Mouse (Mus musculus) myocyte (in vitro differentiated cells): ENCODE data around the gene Hivep2. TPM values are rescaled to one million over a fixed set of nuclear protein-coding genes. Genes with fewer than 3 reads are reported as not detected.

Experiments
- H3K27me3 ChIP-seq: one replicate; pipeline ENCODE4 v1.6.1; 2011; ENCODE audit not compliant: control insufficient read depth, insufficient read depth, insufficient read length
- H3K36me3 ChIP-seq: one replicate; pipeline ENCODE4 v1.6.1; 2011; ENCODE audit not compliant: control insufficient read depth, insufficient read depth
- H3K4me2 ChIP-seq: one replicate; pipeline ENCODE4 v1.6.1; 2011; ENCODE audit warnings: low read depth, control low read depth
- H3K4me3 ChIP-seq: one replicate; pipeline ENCODE4 v1.5.1; 2011; ENCODE audit warnings: mild to moderate bottlenecking, control low read depth, moderate library complexity
- H3K79me2 ChIP-seq: one replicate; pipeline ENCODE4 v1.6.1; 2011; ENCODE audit not compliant: control insufficient read depth, insufficient read depth
- H3ac ChIP-seq: one replicate; pipeline ENCODE4 v1.6.1; 2011; ENCODE audit not compliant: control insufficient read depth, insufficient read length
- CEBPB ChIP-seq: IDR thresholded peaks from 2 replicates; pipeline ENCODE4 v1.6.1; 2011; ENCODE audit warnings: mild to moderate bottlenecking, moderate library complexity; ENCODE audit not compliant: poor library complexity, insufficient read depth, severe bottlenecking
- E2F4 ChIP-seq: IDR thresholded peaks from one replicate; pipeline ENCODE4 v1.6.1; 2011; ENCODE audit warnings: mild to moderate bottlenecking, control low read depth, moderate library complexity; ENCODE audit not compliant: insufficient read depth
- MAX ChIP-seq: IDR thresholded peaks from one replicate; pipeline ENCODE4 v1.6.1; 2011; ENCODE audit warnings: low read depth, mild to moderate bottlenecking, control low read depth
- MYOD1 ChIP-seq, 3 experiments: IDR thresholded peaks; one replicate each; pipeline ENCODE4 v1.6.1; 2011; ENCODE audit warnings: control low read depth in 2 of 3, low read depth in 2 of 3, mild to moderate bottlenecking in 2 of 3, moderate library complexity in 1 of 3; ENCODE audit not compliant: insufficient read length in 2 of 3, control insufficient read depth in 1 of 3
- MYOG ChIP-seq, 3 experiments: IDR thresholded peaks; one replicate each; pipeline ENCODE4 v1.6.1; 2011; ENCODE audit warnings: control low read depth in 2 of 3, low read depth in 2 of 3, mild to moderate bottlenecking in 2 of 3; ENCODE audit not compliant: insufficient read length in 2 of 3, control insufficient read depth in 1 of 3, insufficient read depth in 1 of 3
- POLR2A ChIP-seq: IDR thresholded peaks from one replicate; pipeline ENCODE4 v1.6.1; 2011; ENCODE audit warnings: low read depth, mild to moderate bottlenecking, control low read depth, moderate library complexity; ENCODE audit not compliant: insufficient read length
- POLR2AphosphoS2 ChIP-seq: IDR thresholded peaks from one replicate; pipeline ENCODE4 v1.6.1; 2011; ENCODE audit warnings: low read depth, control low read depth; ENCODE audit not compliant: insufficient read length
- REST ChIP-seq: IDR thresholded peaks from one replicate; pipeline ENCODE4 v1.6.1; 2011; ENCODE audit warnings: mild to moderate bottlenecking, control low read depth, moderate library complexity; ENCODE audit not compliant: insufficient read depth, insufficient read length
- SRF ChIP-seq: IDR thresholded peaks from one replicate; pipeline ENCODE4 v1.6.1; 2011; ENCODE audit warnings: low read depth; ENCODE audit not compliant: control insufficient read depth, insufficient read length
- TCF12 ChIP-seq: IDR thresholded peaks from one replicate; pipeline ENCODE4 v1.6.1; 2011; ENCODE audit warnings: mild to moderate bottlenecking, control low read depth; ENCODE audit not compliant: poor library complexity, insufficient read depth, severe bottlenecking
- TCF3 ChIP-seq: IDR thresholded peaks from one replicate; pipeline ENCODE4 v1.6.1; 2011; ENCODE audit warnings: low read depth, control low read depth; ENCODE audit not compliant: insufficient read length
- USF1 ChIP-seq: IDR thresholded peaks from one replicate; pipeline ENCODE4 v1.6.1; 2011; ENCODE audit warnings: low read depth, mild to moderate bottlenecking, control low read depth, moderate library complexity
- polyA plus RNA-seq: library from polyadenylated mRNA; unstranded; fragments of >200 nt; fragmentation: generic; extraction: Trizol; gene quantifications from one replicate; pipeline ENCODE4 v1.2.1, GENCODE M21; 2012; ENCODE audit warnings: missing spikeins

Gene Hivep2
- polyA plus RNA-seq, 1 experiment: 9.6 TPM

- Histone ChIP-seq H3ac (no peak overlapping the region), H3K4me3 (no peak overlapping the region), H3K27me3 (no peaks in the 10 kb centered on the region), H3K4me2 (no peak overlapping the region), H3K79me2 (peaks cover 44% of the 10 kb centered on the region), H3K36me3 (no peaks in the 10 kb centered on the region)
- no peak for TF ChIP-seq MAX
- no peak for TF ChIP-seq POLR2A
- TF ChIP-seq USF1: no peak
- no peak for TF ChIP-seq TCF3
- TF ChIP-seq SRF: no peak
- no peak for TF ChIP-seq CEBPB
- no peak for TF ChIP-seq REST
- TF ChIP-seq MYOG (IDR thresholded peaks at IDR 0.05; ENCODE audit: control insufficient read depth in 1 of 3, insufficient read depth in 1 of 3, insufficient read length in 2 of 3, low read depth in 2 of 3): no peak
- no peak for TF ChIP-seq MYOD1 (IDR thresholded peaks at IDR 0.05; ENCODE audit: control insufficient read depth in 1 of 3, insufficient read length in 2 of 3, low read depth in 2 of 3)
These were observed 92.1 kb downstream of the Hivep2 start for GRCm38 (mm10) chr10:14057841-14058605.

GRCm38 (mm10) chr10:14058742-14059141 is 92.9 kb downstream of the Hivep2 start:
- peaks cover 51% of the 10 kb centered on the region for H3K79me2 ChIP-seq
- no peak for TF ChIP-seq TCF3
- TF ChIP-seq MAX: no peak
- TF ChIP-seq TCF12: no peak
- no peak for TF ChIP-seq E2F4
- no peak for TF ChIP-seq USF1
- TF ChIP-seq CEBPB: no peak
- H3K4me3 ChIP-seq: no peak overlapping the region
- H3K4me2 ChIP-seq: no peak overlapping the region
- H3ac ChIP-seq: no peak overlapping the region
- no peaks in the 10 kb centered on the region for H3K36me3 ChIP-seq
- H3K27me3 ChIP-seq: no peaks in the 10 kb centered on the region

GRCm38 (mm10) chr10:14059581-14059980 is 93.7 kb downstream of the Hivep2 start:
- Histone ChIP-seq H3K4me3 (no peak overlapping the region), H3K79me2 (peaks cover 59% of the 10 kb centered on the region), H3ac (no peak overlapping the region), H3K4me2 (no peak overlapping the region), H3K27me3 (no peaks in the 10 kb centered on the region), H3K36me3 (no peaks in the 10 kb centered on the region)
- TF ChIP-seq REST: no peak
- no peak for TF ChIP-seq MYOG (IDR thresholded peaks at IDR 0.05; ENCODE audit: control insufficient read depth in 1 of 3, insufficient read depth in 1 of 3, insufficient read length in 2 of 3, low read depth in 2 of 3)
- no peak for TF ChIP-seq TCF3
- TF ChIP-seq MYOD1 (IDR thresholded peaks at IDR 0.05; ENCODE audit: control insufficient read depth in 1 of 3, insufficient read length in 2 of 3, low read depth in 2 of 3): no peak
- no peak for TF ChIP-seq CEBPB
- TF ChIP-seq USF1: no peak
- TF ChIP-seq POLR2A: no peak
- no peak for TF ChIP-seq MAX
- no peak for TF ChIP-seq TCF12
- no peak for TF ChIP-seq SRF

GRCm38 (mm10) chr10:14060302-14060701 is 94.4 kb downstream of the Hivep2 start:
- no peak for TF ChIP-seq POLR2AphosphoS2
- TF ChIP-seq MAX: no peak
- TF ChIP-seq E2F4: no peak
- Histone ChIP-seq H3K4me2 (no peak overlapping the region), H3ac (no peak overlapping the region), H3K36me3 (no peaks in the 10 kb centered on the region), H3K79me2 (peaks cover 60% of the 10 kb centered on the region), H3K4me3 (no peak overlapping the region), H3K27me3 (no peaks in the 10 kb centered on the region)

GRCm38 (mm10) chr10:14063226-14063625 is 97.4 kb downstream of the Hivep2 start:
- Histone ChIP-seq H3K4me3 (no peak overlapping the region), H3K79me2 (peaks cover 47% of the 10 kb centered on the region), H3ac (no peak overlapping the region), H3K36me3 (no peaks in the 10 kb centered on the region), H3K27me3 (no peaks in the 10 kb centered on the region), H3K4me2 (no peak overlapping the region)
- no peak for TF ChIP-seq MAX
- TF ChIP-seq REST: no peak
- TF ChIP-seq POLR2AphosphoS2: no peak
- no peak for TF ChIP-seq TCF12
- no peak for TF ChIP-seq TCF3
- TF ChIP-seq CEBPB: no peak
- TF ChIP-seq USF1: no peak
- no peak for TF ChIP-seq E2F4
- TF ChIP-seq MYOG (IDR thresholded peaks at IDR 0.05; ENCODE audit: control insufficient read depth in 1 of 3, insufficient read depth in 1 of 3, insufficient read length in 2 of 3, low read depth in 2 of 3): no peak
- TF ChIP-seq MYOD1 (IDR thresholded peaks at IDR 0.05; ENCODE audit: control insufficient read depth in 1 of 3, insufficient read length in 2 of 3, low read depth in 2 of 3): no peak
- TF ChIP-seq POLR2A: no peak
- TF ChIP-seq SRF: no peak
